Mouse (Mus musculus) naive thymus-derived CD4-positive, alpha-beta T cell, adult 2 months (primary cell): ENCODE measurements at regions not wholly inside any gene's neighbourhood (a gene's known extent, or its start where the extent isn't known, plus 50 kb on each side); places are given as distances from the start of the nearest gene placed in this dataset.
"Not testable (repeated sequence)": the region's sequence is repeated elsewhere in the genome, so short reads cannot be mapped to it uniquely, and the experiment has no call there.

Source experiments
- DNase-seq: peaks from one replicate; pipeline ENCODE4 v3.0.0-alpha.2; 2011; ENCODE audit warnings: low read depth

- DNase-seq: peak; percentile 23
Measured at GRCm38 (mm10) chr2:17946047-17946446, 50.7 kb downstream of the H2al2a start.

DNA sequence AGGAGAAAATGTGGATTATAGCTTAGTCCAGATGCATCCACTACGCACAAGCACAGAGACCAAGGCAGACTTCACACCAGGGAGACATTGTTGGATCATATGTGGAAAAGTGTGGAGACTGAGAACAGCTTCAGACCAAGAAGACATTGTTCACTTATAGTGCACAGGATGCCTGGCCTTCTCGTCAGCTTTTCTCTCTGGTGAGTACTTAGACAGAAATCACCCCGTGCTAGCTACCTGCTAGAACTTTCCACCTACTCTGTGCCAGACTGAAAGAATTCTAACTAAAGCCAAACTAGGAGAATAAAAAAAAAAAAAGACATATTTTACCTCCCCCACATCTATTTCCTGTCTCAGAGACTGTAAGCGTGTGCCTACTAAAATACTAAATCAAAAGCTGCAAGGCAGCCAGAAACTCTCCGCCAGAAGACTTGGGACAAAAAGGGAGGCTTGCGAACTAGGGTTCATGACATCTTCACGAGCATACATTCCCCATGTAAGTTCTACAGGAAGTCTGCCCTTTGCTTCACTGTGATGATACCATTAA is 51.3 kb downstream of the H2al2a start:
- peak; percentile 22 for DNase-seq

GRCm38 (mm10) chr2:17943506-17943905 is 53.3 kb downstream of the H2al2a start:
- no peak for DNase-seq

- peak; percentile 64 for DNase-seq
Measured at GRCm38 (mm10) chr2:17942528-17943387, 54.0 kb downstream of the H2al2a start.

DNA sequence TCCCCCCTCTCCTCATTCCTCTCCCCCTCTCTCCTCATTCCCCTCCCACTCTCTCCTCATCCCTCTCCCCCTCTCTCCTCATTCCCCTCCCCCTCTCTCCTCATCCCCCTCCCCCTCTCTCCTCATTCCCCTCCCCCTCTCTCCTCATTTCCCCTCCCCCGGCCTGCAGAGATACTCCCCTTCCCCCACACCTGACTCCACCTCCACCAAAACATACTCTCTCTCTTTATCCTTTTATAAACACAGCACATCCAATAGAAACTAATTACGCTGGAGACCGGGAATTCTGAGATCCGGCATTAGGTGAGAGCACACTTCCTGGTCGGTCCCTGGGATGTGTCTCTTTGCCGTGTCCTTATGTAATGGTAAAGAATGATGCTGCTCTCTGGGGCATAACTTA is 54.8 kb downstream of the H2al2a start:
- DNase-seq: no peak

- not testable (repeated sequence) for DNase-seq
Measured at GRCm38 (mm10) chr2:17939857-17940848, 56.6 kb downstream of the H2al2a start.

DNA sequence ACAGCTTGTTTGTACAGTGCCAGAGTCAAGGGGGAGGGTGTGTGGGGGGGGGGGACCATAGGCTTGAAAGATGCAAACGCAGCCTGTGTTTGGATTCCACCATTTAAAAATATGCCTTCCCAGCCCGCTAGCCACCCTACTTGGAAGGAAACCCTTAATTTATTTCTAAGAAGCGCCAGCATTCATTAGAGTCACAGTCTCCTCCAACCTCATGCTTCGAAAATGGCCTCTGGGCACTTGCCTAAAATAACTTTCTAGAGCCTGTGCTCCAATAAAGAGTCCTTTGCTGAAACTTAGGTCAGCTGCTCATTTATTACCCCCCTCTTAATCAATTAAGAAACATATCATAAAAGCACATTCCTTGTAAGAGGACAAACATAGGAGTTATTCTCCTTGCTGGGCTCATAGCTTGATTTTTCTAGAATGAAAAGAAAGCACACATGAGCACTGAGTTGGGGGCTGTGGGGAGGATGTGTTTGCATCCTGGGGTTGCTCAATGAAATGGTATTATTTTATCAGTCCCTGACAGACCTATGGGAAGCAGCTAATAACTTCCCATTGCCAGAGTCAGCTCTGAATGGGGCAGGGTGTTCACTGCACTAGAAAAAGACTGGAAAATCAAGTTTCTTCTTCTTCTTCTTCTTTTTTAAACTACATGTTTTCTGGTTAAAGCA is 57.4 kb downstream of the H2al2a start:
- no peak for DNase-seq

DNA sequence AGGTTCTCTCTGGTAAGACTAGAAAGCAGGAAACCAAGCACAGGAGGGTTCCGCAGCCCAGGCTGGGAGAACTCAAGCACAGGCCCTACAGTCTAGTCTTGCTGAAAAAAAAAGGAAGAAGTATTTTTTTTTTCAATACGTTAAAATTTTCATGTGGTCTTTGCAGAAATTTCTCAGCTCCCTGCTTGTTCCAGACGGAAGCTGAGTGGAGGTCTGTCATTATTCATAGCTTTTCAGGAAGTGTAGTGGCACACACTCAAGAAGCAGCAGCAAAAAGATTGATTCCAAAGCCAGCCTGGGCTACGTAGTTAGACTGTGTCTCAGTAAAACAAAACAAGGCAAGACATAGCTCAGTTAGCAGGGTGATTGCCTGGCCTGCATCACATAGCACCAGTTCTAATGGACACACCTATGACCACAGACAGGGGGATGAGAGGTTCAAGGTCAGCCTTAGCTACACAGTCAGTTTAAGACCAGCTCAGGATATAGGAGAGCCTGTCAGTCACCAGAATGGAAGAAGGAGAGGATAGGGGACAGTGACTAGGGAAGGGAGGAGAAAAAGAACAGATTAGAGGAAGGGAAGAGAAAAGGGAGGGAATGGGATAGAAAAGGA is 60.1 kb downstream of the H2al2a start:
- no peak for DNase-seq

- DNase-seq: no peak
Measured at GRCm38 (mm10) chr2:17935916-17936315, 60.8 kb downstream of the H2al2a start.

- no peak for DNase-seq
Measured at GRCm38 (mm10) chr2:17935466-17935865, 61.3 kb downstream of the H2al2a start.

DNA sequence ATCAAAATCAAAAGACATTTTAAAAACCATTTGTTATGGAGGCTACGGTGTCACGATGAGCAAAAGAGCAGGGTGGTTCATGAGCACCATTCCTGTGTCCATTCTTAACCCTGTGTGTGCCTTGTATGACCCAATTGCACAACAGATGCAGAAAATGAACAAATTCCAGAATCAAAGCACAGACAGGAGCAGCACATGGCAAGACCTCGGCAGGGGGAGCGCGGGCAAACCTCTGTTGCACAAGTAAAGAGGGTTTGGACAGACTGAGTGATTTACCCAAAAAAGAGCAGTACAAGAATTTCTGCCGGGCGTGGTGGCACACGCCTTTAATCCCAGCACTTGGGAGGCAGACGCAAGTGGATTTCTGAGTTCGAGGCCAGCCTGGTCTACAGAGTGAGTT is 62.1 kb downstream of the H2al2a start:
- no peak for DNase-seq

GRCm38 (mm10) chr2:17932932-17933790 is 63.6 kb downstream of the H2al2a start:
- DNase-seq: no peak

DNA sequence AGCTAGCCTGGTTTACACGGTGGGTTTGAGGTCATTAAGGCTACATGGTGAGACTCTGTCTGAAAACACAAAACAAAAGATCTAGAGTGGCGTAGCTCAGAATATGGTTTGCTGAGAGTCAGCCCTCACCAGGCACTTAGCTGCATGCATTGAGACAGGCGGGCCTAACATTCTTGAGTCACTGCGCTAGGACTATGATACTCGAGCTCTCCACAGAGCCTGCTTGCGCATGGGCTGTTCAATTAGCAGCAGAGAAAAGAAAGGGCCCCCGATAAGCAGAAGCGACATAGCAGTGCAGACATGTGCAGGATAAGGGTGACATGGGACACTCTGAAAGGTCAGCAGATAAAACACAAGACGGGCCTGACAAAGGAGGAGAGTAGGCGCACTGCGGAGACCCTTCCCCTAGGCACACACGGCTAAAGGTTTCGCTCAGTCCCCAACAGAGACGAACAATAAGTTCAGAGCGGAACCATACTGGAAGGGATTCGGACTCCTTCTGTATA is 64.3 kb downstream of the H2al2a start:
- no peak for DNase-seq

DNA sequence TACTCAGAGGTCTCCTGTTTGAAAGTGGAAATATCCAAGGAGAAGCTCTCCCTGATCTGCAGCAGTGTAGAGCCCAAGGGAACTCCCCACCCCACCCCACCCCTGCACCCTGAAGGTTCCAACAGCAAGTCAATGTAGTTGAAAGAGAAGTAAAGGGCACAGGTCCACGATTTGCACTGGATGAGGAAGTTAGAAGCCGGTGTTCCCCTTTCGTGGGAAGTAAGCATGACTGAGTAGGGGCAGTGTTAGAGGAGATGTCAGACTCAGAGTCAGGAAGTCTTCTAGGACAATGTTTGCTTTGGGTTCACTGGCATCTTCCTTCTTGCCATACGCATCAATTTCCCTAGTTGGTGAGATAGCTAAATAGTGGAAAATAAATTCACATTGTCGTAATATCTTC is 64.9 kb downstream of the H2al2a start:
- no peak for DNase-seq

- DNase-seq: no peak
Measured at GRCm38 (mm10) chr2:17918861-17919648, 77.7 kb downstream of the H2al2a start.

DNA sequence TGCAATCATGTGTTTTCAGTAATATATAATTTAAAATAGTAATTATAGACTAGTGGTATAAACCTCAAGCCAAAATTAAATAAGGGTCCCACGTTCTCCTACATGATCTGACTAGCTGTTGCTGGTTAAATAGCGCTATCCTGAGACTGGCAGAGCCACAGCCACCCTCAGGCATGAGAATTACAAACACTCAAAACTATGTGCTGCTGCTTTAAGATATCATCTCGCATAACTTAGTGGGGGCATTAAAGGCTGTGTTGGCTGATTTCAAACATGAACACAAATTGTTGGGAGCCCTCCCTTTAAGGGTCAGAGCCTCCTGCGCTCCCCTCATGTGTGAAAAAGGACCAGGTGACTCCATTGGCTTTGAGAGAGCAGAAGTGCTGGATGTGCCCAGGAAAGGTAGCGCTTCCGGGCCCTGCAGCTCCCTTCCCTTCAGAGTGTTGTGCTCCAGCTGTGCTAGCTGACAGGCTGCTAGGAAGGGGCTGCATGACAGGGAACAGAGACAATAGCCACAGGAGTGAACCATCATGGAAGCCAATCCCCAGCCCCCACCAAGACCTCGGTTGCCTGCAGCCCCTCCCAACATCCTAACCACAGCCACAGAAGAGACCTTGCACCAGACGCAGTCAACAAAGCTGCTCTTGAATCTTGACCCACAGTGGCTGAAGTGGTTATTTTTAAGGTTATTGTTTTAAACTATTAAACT is 79.4 kb downstream of the H2al2a start:
- no peak for DNase-seq

GRCm38 (mm10) chr2:17902616-17903015 is 94.1 kb downstream of the H2al2a start:
- no peak for DNase-seq

GRCm38 (mm10) chr2:17900202-17900601 is 96.6 kb downstream of the H2al2a start:
- DNase-seq: no peak

DNA sequence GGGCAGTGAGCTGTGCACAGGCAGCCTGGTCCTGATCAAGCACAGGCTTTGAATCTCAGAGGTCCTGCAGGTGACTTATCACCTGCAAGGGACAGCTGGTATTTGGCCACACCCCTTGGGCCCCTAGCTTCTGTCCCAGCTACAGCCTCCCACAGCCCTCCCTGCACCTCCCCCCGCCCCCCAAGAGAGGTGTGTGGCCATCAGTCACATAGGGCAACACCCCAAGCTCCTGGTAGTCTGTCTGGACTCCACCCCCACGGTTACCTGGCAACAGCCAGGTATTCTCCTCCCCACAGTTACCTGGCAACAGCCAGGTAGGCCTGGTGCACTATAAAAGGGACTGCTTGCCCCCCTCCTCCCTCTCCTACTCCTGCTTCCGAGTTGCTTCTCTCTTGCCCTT is 98.0 kb downstream of the H2al2a start:
- no peak for DNase-seq
